Mouse (Mus musculus): ENCODE results near the gene 0610012G03Rik. TPM values are rescaled to one million over a fixed set of nuclear protein-coding genes. Genes with fewer than 3 reads are reported as not detected.

Gene 0610012G03Rik
- polyA plus RNA-seq (2021; fragmentation: Nextera tagmentation) = 164 TPM in 2 replicates
- long read RNA-seq, experiment 1, transcript 0610012G03Rik-201 (1 exons, 1,445 nt) = major isoform, 238 of 240 reads
- long read RNA-seq, experiment 1, partial matches to known transcripts = 0 of 240 reads
- long read RNA-seq, experiment 1, other reads (novel, unspliced or antisense) = 2 of 240 reads
- long read RNA-seq, experiment 2, transcript 0610012G03Rik-201 (1 exons, 1,445 nt) = major isoform, 83 of 83 reads
- long read RNA-seq, experiment 2, partial matches to known transcripts = 0 of 83 reads
- long read RNA-seq, experiment 2, other reads (novel, unspliced or antisense) = 0 of 83 reads

GRCm38 (mm10) chr16:31948345-31948774 is at the start of gene 0610012G03Rik, which contains the start of gene Ncbp2:
TSS of gene 0610012G03Rik (minus strand) at chr16:31948494.
TSS of gene Ncbp2 (plus strand) at chr16:31948513.

GRCm38 (mm10) chr16:31933751-31934549 is 14.3 kb downstream of the 0610012G03Rik start, which contains the start of gene Pigz:
TSS of gene Pigz (plus strand) at chr16:31933851.

Small RNAs within 50 kb of the gene (microRNA-seq; reads per million reads assigned to microRNA genes)
- not detected for gene Gm26269

Other genes with a start within 250 kb of the 0610012G03Rik start
- gene Meltf, start 69.7 kb downstream of the 0610012G03Rik start, polyA plus RNA-seq (2021; fragmentation: Nextera tagmentation) = 0.15 and 0.30 TPM in 2 replicates
- gene Pigz, start 14.6 kb downstream of the 0610012G03Rik start, polyA plus RNA-seq (2021; fragmentation: Nextera tagmentation) = 27.1 and 27.2 TPM in 2 replicates
- 51.3 and 58.7 TPM in 2 replicates for gene Ncbp2, start within 50 bp of the 0610012G03Rik start, polyA plus RNA-seq (2021; fragmentation: Nextera tagmentation)
- 5.4 and 6.1 TPM in 2 replicates for gene Senp5, start 54.8 kb upstream of the 0610012G03Rik start, polyA plus RNA-seq (2021; fragmentation: Nextera tagmentation)
- 11.8 and 12.5 TPM in 2 replicates for gene Pak2, start 130.8 kb upstream of the 0610012G03Rik start, polyA plus RNA-seq (2021; fragmentation: Nextera tagmentation)
- 42.5 and 48.9 TPM in 2 replicates for gene Pigx, start 151.2 kb upstream of the 0610012G03Rik start, polyA plus RNA-seq (2021; fragmentation: Nextera tagmentation)
- gene Cep19, start 151.3 kb upstream of the 0610012G03Rik start, polyA plus RNA-seq (2021; fragmentation: Nextera tagmentation) = 99.2 and 105 TPM in 2 replicates
- 6.4 and 6.8 TPM in 2 replicates for gene Nrros, start 217.1 kb upstream of the 0610012G03Rik start, polyA plus RNA-seq (2021; fragmentation: Nextera tagmentation)
- not detected in 2 replicates for gene Bex6, start 231.3 kb upstream of the 0610012G03Rik start, polyA plus RNA-seq (2021; fragmentation: Nextera tagmentation)